ENCODE assay signal across 7 mouse cellular contexts in genomic region chr10:56114951-56115635, GRCm38 (mm10). TPM values are rescaled to one million over a fixed set of nuclear protein-coding genes. Genes with fewer than 3 reads are reported as not detected.
DNase-seq lines count a peak whose midpoint lies in the region; ATAC-seq and TF ChIP-seq lines count a peak whose summit lies in the region.

No protein-coding gene starts in this region.

- WGBS in heart, embryonic 11.5 days (ENCODE audit: insufficient replicate concordance), result under 1% methylated on average over 50 of the region's 50 CpGs
- 0% methylated on average over 46 of the region's 50 CpGs for WGBS in kidney, embryonic 14.5 days
- WGBS in limb, embryonic 14.5 days, result under 1% methylated on average over 49 of the region's 50 CpGs
- WGBS in midbrain, embryonic 15.5 days, result under 1% methylated on average over 50 of the region's 50 CpGs

- H3K27me3 ChIP-seq in heart, embryonic 11.5 days (ENCODE audit: control insufficient read depth, insufficient read depth, low read length), result no peaks in the 10 kb centered on the region
- H3K27me3 ChIP-seq in kidney, embryonic 14.5 days (ENCODE audit: control insufficient read depth, insufficient read depth, low read length), result no peaks in the 10 kb centered on the region
- no peaks in the 10 kb centered on the region for H3K27me3 ChIP-seq in limb, embryonic 14.5 days (ENCODE audit: control insufficient read depth, insufficient read depth, low read length)
- no peaks in the 10 kb centered on the region for H3K27me3 ChIP-seq in midbrain, embryonic 15.5 days (replicated peaks)

- peak; percentile 68 for DNase-seq in limb, embryonic 14.5 days (ENCODE audit: low spot score)
- DNase-seq in spleen, adult 18-20 months, result peak; percentile 34 to 56

- TF ChIP-seq CTCF in bone marrow macrophage, adult 2 months (IDR thresholded peaks at IDR 0.05; ENCODE audit: low read depth, low read length), result no peak
- no peak for TF ChIP-seq CTCF in embryonic fibroblast, embryonic 13.5 days (IDR thresholded peaks at IDR 0.05; ENCODE audit: borderline replicate concordance, insufficient read depth, low read length)

- H3K4me3 ChIP-seq in bone marrow macrophage, adult 2 months (ENCODE audit: insufficient read depth, low read length), result peak overlapping the region; percentile 29
- peak overlapping the region; percentile 59 for H3K4me3 ChIP-seq in embryonic fibroblast, embryonic 13.5 days (ENCODE audit: insufficient read depth, low read length)
- H3K4me3 ChIP-seq in heart, embryonic 11.5 days (ENCODE audit: low read depth, low read length), result peak overlapping the region; percentile 59
- H3K4me3 ChIP-seq in kidney, embryonic 14.5 days (ENCODE audit: low read length), result peak overlapping the region; percentile 59
- H3K4me3 ChIP-seq in limb, embryonic 14.5 days (replicated peaks; ENCODE audit: low read length), result peak overlapping the region; percentile 58
- peak overlapping the region; percentile 59 for H3K4me3 ChIP-seq in midbrain, embryonic 15.5 days

- H3K4me2 ChIP-seq in heart, embryonic 11.5 days, result peak overlapping the region; percentile 86
- H3K4me2 ChIP-seq in kidney, embryonic 14.5 days (replicated peaks; ENCODE audit: low read depth, low read length), result peak overlapping the region; percentile 85
- peak overlapping the region; percentile 90 for H3K4me2 ChIP-seq in limb, embryonic 14.5 days (replicated peaks; ENCODE audit: low read depth, low read length, severe bottlenecking)
- H3K4me2 ChIP-seq in midbrain, embryonic 15.5 days, result peak overlapping the region; percentile 78

- no peak overlapping the region for H3K27ac ChIP-seq in bone marrow macrophage, adult 2 months (ENCODE audit: insufficient read depth, low read depth, low read length)
- peak overlapping the region; percentile 41; the same call in 1 of the 2 replicates for H3K27ac ChIP-seq in embryonic fibroblast, embryonic 13.5 days (ENCODE audit: insufficient read depth, low read length)
- H3K27ac ChIP-seq in heart, embryonic 11.5 days (ENCODE audit: low read depth, low read length), result peak overlapping the region; percentile 57
- peak overlapping the region; percentile 60; the same call in 1 of the 2 replicates for H3K27ac ChIP-seq in kidney, embryonic 14.5 days (ENCODE audit: low read depth, low read length)
- H3K27ac ChIP-seq in limb, embryonic 14.5 days (replicated peaks; ENCODE audit: low read depth, low read length), result peak overlapping the region; percentile 73
- H3K27ac ChIP-seq in midbrain, embryonic 15.5 days, result peak overlapping the region; percentile 94

- peak overlapping the region; percentile 84 for H3K9ac ChIP-seq in heart, embryonic 11.5 days (ENCODE audit: low read depth, low read length)
- peak overlapping the region; percentile 62 for H3K9ac ChIP-seq in kidney, embryonic 14.5 days (ENCODE audit: low read depth, low read length)
- H3K9ac ChIP-seq in limb, embryonic 14.5 days (ENCODE audit: low read depth, low read length, severe bottlenecking), result peak overlapping the region; percentile 81
- H3K9ac ChIP-seq in midbrain, embryonic 15.5 days, result peak overlapping the region; percentile 77

- H3K36me3 ChIP-seq in heart, embryonic 11.5 days (ENCODE audit: control insufficient read depth, insufficient read depth, low read length), result no peaks in the 10 kb centered on the region
- H3K36me3 ChIP-seq in kidney, embryonic 14.5 days (ENCODE audit: control insufficient read depth, insufficient read depth, low read length), result no peaks in the 10 kb centered on the region
- no peaks in the 10 kb centered on the region for H3K36me3 ChIP-seq in limb, embryonic 14.5 days (ENCODE audit: control insufficient read depth, insufficient read depth, low read length)
- no peaks in the 10 kb centered on the region for H3K36me3 ChIP-seq in midbrain, embryonic 15.5 days (replicated peaks)

- no peak for TF ChIP-seq POLR2A in bone marrow macrophage, adult 2 months (IDR thresholded peaks at IDR 0.05; ENCODE audit: borderline replicate concordance, low read depth, low read length)
- TF ChIP-seq POLR2A in embryonic fibroblast, embryonic 13.5 days (IDR thresholded peaks at IDR 0.05; ENCODE audit: low read depth, low read length), result peak; percentile 73
- TF ChIP-seq POLR2A in limb, embryonic 14.5 days (IDR thresholded peaks at IDR 0.05; ENCODE audit: borderline replicate concordance, extremely low read depth, insufficient read depth, insufficient read length), result 0 out of 2 replicates have a peak, but pooled peaks have one; percentile 15

- H3K9me3 ChIP-seq in heart, embryonic 11.5 days (replicated peaks; ENCODE audit: control insufficient read depth, low read length), result no peaks in the 10 kb centered on the region
- no peaks in the 10 kb centered on the region for H3K9me3 ChIP-seq in kidney, embryonic 14.5 days (ENCODE audit: control insufficient read depth, low read length)
- H3K9me3 ChIP-seq in limb, embryonic 14.5 days (ENCODE audit: control insufficient read depth, low read length), result no peaks in the 10 kb centered on the region
- no peaks in the 10 kb centered on the region for H3K9me3 ChIP-seq in midbrain, embryonic 15.5 days

- H3K4me1 ChIP-seq in bone marrow macrophage, adult 2 months (ENCODE audit: control insufficient read depth, insufficient read depth, low read length), result no peaks in the 10 kb centered on the region
- H3K4me1 ChIP-seq in embryonic fibroblast, embryonic 13.5 days (ENCODE audit: control insufficient read depth, insufficient read depth, low read length), result no peaks in the 10 kb centered on the region
- 0 out of 2 replicates have a peak, but pooled peaks cover 2% of the 10 kb centered on the region for H3K4me1 ChIP-seq in heart, embryonic 11.5 days (ENCODE audit: control insufficient read depth, insufficient read depth, low read length)
- 0 out of 2 replicates have a peak, but pooled peaks cover 6% of the 10 kb centered on the region for H3K4me1 ChIP-seq in kidney, embryonic 14.5 days (ENCODE audit: control insufficient read depth, insufficient read depth, low read length)
- H3K4me1 ChIP-seq in limb, embryonic 14.5 days (ENCODE audit: control insufficient read depth, insufficient read depth, low read length), result peaks cover 9% of the 10 kb centered on the region
- H3K4me1 ChIP-seq in midbrain, embryonic 15.5 days, result peaks cover 8% of the 10 kb centered on the region

- peak; percentile 88 for ATAC-seq in heart, embryonic 11.5 days (replicated peaks; ENCODE audit: insufficient number of reproducible peaks, low FRiP score, low TSS enrichment)
- peak; percentile 96 for ATAC-seq in kidney, embryonic 14.5 days (ENCODE audit: low FRiP score, low TSS enrichment)
- peak; percentile 89 for ATAC-seq in limb, embryonic 14.5 days (ENCODE audit: low FRiP score, low read depth)
- peak; percentile 96 for ATAC-seq in midbrain, embryonic 15.5 days (replicated peaks)

RNA-seq across cellular contexts. Expression of gene Msl3l2, which starts 8.4 kb away (rescaled TPM):
- 2.9 and 3.2 TPM in 2 replicates for polyA plus RNA-seq in bone marrow macrophage, adult 2 months (2012; ENCODE audit: insufficient read depth, insufficient read length, missing spikeins)
- 5.8 and 6.6 TPM in 2 replicates for polyA plus RNA-seq in embryonic fibroblast, embryonic 13.5 days (2011; ENCODE audit: insufficient read length, low read depth, missing spikeins)
- polyA plus RNA-seq in heart, embryonic 11.5 days (2014; fragmentation: Nextera tagmentation; extraction: Ambion mirVana), result 5.0 and 5.9 TPM in 2 replicates
- 8.0 and 9.0 TPM in 2 replicates for polyA plus RNA-seq in kidney, embryonic 14.5 days (2014; fragmentation: Nextera tagmentation; extraction: Ambion mirVana)
- polyA plus RNA-seq in limb, embryonic 14.5 days (2012; rRNA removed), result 10.6 and 11.6 TPM in 2 replicates
- 6.9 and 8.7 TPM in 2 replicates for polyA plus RNA-seq in limb, embryonic 14.5 days (2014; fragmentation: Nextera tagmentation; extraction: Ambion mirVana)
- polyA plus RNA-seq in midbrain, embryonic 15.5 days (2015; fragmentation: Nextera tagmentation; extraction: Ambion mirVana), result 13.7 and 13.9 TPM in 2 replicates
